Mouse (Mus musculus) bone marrow macrophage, adult 2 months (primary cell): ENCODE measurements around the gene Wdr77. TPM values are rescaled to one million over a fixed set of nuclear protein-coding genes. Genes with fewer than 3 reads are reported as not detected.
A peak's percentile ranks its signal among the peaks of the same experiment; 100 is the strongest.

Experiments used
- H3K27ac ChIP-seq: 2 replicates; pipeline ENCODE4 v1.5.1; 2012; ENCODE audit warnings: low read depth, low read length; ENCODE audit not compliant: insufficient read depth
- H3K4me1 ChIP-seq: 2 replicates; pipeline ENCODE4 v1.6.1; 2012; ENCODE audit warnings: low read length; ENCODE audit not compliant: control insufficient read depth, insufficient read depth
- H3K4me3 ChIP-seq: 2 replicates; pipeline ENCODE4 v1.5.1; 2012; ENCODE audit warnings: mild to moderate bottlenecking, low read length, moderate library complexity; ENCODE audit not compliant: insufficient read depth
- CTCF ChIP-seq: IDR thresholded peaks from 2 replicates; pipeline ENCODE4 v1.5.1; 2012; ENCODE audit warnings: low read depth, mild to moderate bottlenecking, low read length, moderate library complexity
- POLR2A ChIP-seq: IDR thresholded peaks from 2 replicates; pipeline ENCODE4 v1.6.1; 2012; ENCODE audit warnings: mild to moderate bottlenecking, low read depth, low read length, borderline replicate concordance
- polyA plus RNA-seq: library from polyadenylated mRNA; stranded (reverse); fragments of >200 nt; gene quantifications from 2 replicates; pipeline ENCODE4 v1.2.4, GENCODE M21; 2012; ENCODE audit not compliant: missing spikeins, insufficient read depth, insufficient read length

Wdr77 gene
- polyA plus RNA-seq, 1 experiment: 16.3 TPM

DNA sequence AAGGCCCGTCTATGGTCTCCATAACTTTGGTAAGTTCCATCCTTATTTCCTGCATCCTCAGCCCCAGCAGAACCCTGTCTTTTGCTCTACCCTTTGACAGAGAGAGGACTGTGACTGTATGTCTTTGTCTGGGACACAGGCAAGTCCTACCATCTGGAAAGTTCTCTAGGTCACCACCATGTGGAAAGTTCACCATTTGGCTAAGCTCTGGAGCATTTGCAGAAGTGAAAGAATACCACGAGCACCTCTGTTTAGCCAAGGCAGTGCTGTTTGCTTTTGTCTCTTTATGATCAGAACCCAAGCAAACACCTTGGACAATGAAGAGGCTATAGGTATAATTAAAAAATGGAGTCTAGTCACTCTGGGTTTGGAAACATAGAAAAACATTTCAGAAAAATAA is 37.2 kb upstream of the Wdr77 start:
- TF ChIP-seq POLR2A: no peak
- TF ChIP-seq CTCF: no peak
- H3K4me1 ChIP-seq: peaks cover 17% of the 10 kb centered on the region
- H3K4me3 ChIP-seq: no peak overlapping the region
- no peak overlapping the region for H3K27ac ChIP-seq

DNA sequence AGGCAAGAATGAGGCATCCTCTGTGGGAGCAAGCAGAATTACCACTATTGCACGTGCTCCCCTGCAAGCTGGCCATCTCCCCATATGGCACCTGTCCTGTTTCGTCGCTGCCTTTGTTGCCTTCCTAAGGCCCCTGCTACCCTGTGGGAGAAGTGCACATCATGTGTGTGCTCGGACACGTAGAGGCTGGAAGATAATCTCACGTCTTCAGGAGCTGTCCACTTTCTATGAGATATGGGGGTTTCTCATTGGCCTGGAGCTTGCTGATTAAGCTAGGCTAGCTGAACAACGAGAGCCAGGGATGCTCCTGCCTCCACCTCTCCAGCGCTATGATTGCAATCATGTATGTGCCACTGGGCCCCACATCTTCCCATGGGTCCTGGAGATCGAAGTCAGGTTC is 34.6 kb upstream of the Wdr77 start:
- Histone ChIP-seq H3K27ac (no peak overlapping the region), H3K4me1 (peaks cover 6% of the 10 kb centered on the region), H3K4me3 (no peak overlapping the region)
- TF ChIP-seq CTCF (no peak), POLR2A (no peak)

DNA sequence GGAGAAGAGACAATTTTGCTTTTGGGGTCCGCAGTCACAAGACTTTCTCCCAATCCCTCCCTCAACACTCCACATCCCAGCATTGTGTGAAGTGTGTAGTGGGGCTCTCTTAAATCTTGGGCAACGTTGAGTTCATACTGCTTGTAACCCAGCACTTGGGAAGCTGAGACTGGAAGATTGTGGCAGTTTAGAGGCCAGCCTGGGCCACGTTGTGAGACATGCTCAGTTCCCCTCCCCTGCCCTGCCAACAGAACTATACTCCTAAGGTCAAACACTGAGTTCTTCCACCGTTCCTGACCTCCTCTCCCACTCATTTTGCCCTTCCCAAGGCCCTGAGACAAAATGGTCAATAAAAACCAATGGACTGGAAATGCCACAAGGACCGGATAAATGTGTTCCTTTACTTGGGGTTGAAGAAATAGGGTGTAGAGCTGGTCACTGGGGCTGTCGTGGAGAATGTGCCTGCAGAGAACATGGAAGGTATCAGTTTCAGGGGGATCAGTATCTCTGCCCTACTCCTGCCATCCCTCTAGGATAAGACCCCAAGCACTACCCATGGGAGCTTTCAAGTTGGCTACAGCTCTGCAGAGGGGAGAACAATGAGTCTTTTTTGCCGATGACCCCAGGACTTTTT is 31.5 kb upstream of the Wdr77 start:
- no peak overlapping the region for H3K4me3 ChIP-seq
- H3K27ac ChIP-seq: no peak overlapping the region
- H3K4me1 ChIP-seq: peaks cover 16% of the 10 kb centered on the region
- no peak for TF ChIP-seq POLR2A
- no peak for TF ChIP-seq CTCF

- Histone ChIP-seq H3K4me1 (peaks cover 19% of the 10 kb centered on the region), H3K4me3 (no peak overlapping the region), H3K27ac (no peak overlapping the region)
- TF ChIP-seq POLR2A (no peak), CTCF (no peak)
Measured at GRCm38 (mm10) chr3:105928195-105928569, 31.0 kb upstream of the Wdr77 start.

DNA sequence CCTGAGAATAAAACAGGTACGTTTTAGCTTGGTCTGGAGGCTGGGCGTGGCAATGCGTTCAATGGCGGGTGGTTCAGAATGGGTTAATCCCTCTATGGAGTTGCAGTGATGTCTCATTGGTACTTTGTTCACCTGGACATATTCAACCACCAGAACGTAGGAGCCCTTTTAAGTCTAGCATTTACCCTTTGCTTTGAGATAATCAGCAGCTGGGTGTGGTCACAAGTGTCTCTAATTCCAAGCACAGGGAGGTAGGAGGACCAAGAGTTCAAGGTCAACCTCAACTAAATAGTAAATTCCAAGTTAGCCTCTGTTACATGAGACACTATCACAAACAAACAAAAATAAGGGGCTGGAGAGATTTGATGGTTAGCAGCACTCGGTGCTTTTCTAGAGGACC is 30.4 kb upstream of the Wdr77 start:
- Histone ChIP-seq H3K4me1 (peaks cover 19% of the 10 kb centered on the region), H3K27ac (no peak overlapping the region), H3K4me3 (no peak overlapping the region)
- TF ChIP-seq POLR2A (no peak), CTCF (no peak)

DNA sequence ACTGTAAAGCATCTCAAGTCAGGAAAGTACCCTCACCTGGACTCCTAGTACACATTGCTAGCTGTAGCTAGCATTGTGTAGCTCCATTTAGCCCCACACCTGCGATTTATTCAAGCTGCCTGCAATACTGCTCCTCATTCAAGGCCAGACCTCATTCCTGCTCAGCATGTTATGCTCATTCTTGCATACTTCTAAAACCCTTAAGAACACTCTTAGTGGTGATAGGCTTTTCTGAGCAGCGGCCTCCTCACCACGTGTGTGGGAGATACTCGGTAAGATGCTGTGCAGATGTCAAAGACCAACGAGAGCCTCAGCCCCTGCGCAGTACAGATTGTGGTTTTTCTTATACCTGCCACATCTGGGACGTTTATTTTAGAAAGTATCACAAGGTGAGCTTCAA is 29.3 kb upstream of the Wdr77 start:
- TF ChIP-seq CTCF (no peak), POLR2A (no peak)
- Histone ChIP-seq H3K4me3 (no peak overlapping the region), H3K27ac (no peak overlapping the region), H3K4me1 (peaks cover 19% of the 10 kb centered on the region)

DNA sequence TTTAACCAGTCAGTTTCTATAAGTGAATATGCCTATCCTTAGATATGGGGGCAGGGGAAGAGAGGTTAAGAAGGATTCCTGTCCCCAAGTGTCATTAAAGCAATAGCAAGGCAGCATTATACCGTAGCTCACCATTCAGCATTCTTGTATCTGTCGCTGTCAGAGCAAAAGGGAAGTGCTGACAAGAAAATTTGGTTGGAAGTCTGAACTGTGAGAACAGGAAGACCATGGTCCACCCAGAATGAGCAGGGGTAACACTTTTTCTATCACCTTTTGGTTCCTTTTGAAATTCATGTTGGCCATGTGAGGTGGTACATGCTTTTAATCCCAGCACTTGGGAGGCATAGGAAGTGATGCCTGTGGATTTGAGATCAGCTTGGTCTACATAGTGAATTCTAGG is 28.1 kb upstream of the Wdr77 start:
- Histone ChIP-seq H3K4me3 (no peak overlapping the region), H3K27ac (no peak overlapping the region), H3K4me1 (peaks cover 19% of the 10 kb centered on the region)
- TF ChIP-seq CTCF (no peak), POLR2A (no peak)

GRCm38 (mm10) chr3:105932240-105933071 is 26.7 kb upstream of the Wdr77 start, which contains the start of gene I830077J02Rik:
Gene I830077J02Rik, minus strand, starts transcription at chr3:105932664.
- TF ChIP-seq CTCF: no peak
- Histone ChIP-seq H3K4me3 (peak within 1 kb of the TSS; percentile 26), H3K27ac (peak within 1 kb of the TSS; percentile 71), H3K4me1 (peaks cover 17% of the 10 kb centered on the region)

- Histone ChIP-seq H3K4me1 (peaks cover 17% of the 10 kb centered on the region), H3K27ac (no peak overlapping the region), H3K4me3 (no peak overlapping the region)
- TF ChIP-seq CTCF (no peak), POLR2A (no peak)
Measured at GRCm38 (mm10) chr3:105933926-105934325, 25.2 kb upstream of the Wdr77 start.

- peaks cover 14% of the 10 kb centered on the region for H3K4me1 ChIP-seq
- TF ChIP-seq POLR2A: no peak
- no peak for TF ChIP-seq CTCF
Measured at GRCm38 (mm10) chr3:105935033-105935432, 24.1 kb upstream of the Wdr77 start.

GRCm38 (mm10) chr3:105936111-105936510 is 23.1 kb upstream of the Wdr77 start:
- H3K4me3 ChIP-seq: no peak overlapping the region
- peaks cover 12% of the 10 kb centered on the region for H3K4me1 ChIP-seq
- TF ChIP-seq CTCF (no peak), POLR2A (no peak)
- no peak overlapping the region for H3K27ac ChIP-seq

More at GRCm38 (mm10) chr3:105935033-105935432, 24.1 kb upstream of the Wdr77 start:
- H3K4me3 ChIP-seq: no peak overlapping the region
- no peak overlapping the region for H3K27ac ChIP-seq
